Mouse (Mus musculus) T-helper 2 cell (primary cell): Measurements from ENCODE around the gene Rab24.

Experiments used
- in situ Hi-C: fragments of 300-600 bp; cut with MboI, MseI; formaldehyde crosslinking; loops from one replicate; pipeline ENCODE4 v1.15.1; 2025; ENCODE audit warnings: high pct_unique_total_duplicates

Rab24 gene

DNA sequence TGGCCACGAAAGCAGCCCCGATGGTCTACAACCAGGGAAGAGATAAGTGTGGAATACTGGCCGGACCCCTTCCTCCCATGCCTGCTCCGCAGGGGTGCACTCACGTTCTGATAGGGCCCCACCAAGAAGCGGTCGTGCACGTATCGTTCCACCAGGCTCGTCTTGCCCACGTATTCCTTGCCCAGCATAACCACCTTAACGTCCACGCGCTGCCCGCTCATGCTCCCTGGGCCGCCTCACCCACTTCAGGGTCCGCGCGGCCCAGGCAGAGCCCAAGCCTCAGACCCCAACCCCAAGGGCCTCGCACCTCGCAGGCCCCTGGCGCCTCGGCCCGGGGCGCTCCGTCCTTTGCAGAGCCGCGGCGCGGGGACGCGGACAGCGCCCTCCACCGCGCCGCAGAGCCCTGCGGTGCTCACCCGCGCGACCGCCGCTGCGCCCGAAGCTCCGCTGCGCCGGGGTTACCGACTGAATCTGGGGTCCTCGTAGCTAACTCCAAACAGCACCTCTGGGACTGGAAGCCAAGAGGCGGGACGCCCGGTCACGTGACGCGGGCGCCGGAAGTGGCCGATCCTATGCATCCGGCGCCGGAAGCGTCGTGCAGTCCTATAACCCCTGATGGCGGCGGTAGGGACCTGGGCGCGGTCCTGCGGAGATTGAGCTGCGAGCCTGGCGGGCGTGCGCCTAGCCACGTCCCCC lies at the start of gene Rab24:
TSS of gene Rab24 (minus strand) at position 513 of the 696 bp plus-strand sequence.
- in situ Hi-C loops: loop anchor here (10.0 kb wide), 1 partner anchor 217 kb away; the partner anchor contains the start of genes Uimc1 and Zfp346

DNA sequence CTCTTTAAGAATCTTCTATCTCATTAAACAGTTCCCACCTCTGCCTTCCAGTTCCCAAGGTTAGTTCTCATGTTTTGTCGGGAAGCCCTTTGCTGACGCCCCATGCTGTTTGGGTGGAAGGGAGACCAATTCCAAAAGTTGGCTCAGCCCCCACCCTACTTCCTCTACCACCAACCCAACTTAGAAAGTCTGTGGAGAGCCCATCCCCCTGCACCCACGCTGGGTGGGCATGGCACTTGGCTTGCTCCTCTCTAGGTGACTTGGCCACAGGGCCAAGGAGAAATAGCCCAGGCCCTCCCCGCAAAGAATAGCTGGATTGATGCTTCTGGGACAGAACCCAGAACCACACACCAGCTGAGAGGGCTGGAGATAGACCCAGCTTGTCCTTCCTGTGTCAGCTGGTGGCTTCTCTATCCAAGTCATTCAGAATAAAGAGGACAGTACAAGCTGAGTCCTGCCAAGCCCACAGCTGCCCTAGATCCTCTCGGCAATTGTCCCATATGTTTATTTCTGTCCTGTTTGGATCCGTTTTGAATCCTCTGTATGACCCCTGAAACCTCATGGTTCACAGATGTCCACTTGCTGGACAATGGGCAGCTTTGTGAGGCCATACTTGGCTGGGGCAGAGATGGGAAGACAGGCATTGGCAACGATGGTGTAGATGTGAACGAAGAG lies 49.4 kb upstream of the Rab24 start:
- in situ Hi-C loops: no loop called here

- in situ Hi-C loops: no loop called here
Measured at GRCm38 (mm10) chr13:55370234-55370633, 48.5 kb upstream of the Rab24 start.

DNA sequence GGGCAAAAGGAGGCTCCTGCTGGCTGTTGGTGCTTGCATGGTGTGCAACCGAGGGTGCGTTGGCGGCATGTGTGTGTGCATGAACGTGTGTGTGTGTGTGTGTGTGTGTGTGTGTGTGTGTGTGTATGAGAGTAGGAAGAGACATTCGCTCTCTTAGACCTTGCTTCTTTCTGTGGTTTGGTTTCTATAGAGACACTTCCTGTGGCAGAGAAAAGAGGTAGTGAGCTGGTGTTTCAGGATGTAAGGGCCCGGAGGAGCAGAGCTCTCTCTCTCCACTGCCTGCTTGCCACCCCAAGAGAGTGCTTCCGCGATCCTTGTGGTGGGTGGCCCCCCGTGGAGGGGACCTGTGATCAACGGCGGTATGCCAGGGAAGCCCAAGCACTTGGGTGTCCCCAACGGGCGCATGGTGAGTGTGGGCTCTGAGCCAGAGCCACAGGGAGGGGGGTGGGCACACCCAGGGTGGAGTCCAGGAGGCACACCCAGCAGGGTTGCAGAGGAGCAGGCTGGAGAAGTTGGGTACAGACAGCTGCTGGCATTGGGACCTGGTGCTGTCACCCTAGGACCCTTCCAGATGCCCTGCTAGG lies 47.9 kb upstream of the Rab24 start, which contains the start of gene Rgs14:
TSS of gene Rgs14 (plus strand) at position 202 of the 584 bp plus-strand sequence.
- in situ Hi-C loops: loop anchor here (5.0 to 10.0 kb wide), 2 partner anchors 37 to 735 kb away; no protein-coding TSS in a partner anchor

DNA sequence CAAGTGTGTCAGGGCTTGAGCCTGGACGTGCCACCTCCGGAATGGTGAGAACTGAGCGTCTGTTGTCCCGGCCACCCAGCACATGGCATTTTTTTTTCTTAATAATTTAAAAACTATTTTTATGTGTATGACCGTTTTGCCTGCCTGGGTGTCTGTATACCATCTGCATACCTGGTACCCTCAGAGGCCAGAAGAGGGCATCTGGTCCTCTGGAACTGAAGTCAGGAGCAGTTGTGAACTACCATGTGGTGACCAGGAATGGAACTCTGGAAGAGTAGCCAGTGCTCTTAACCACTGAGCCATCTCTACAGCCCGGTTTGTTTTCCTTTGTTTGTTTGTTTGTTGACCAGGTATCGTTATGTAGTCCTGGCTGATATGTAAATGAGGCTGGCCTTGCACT lies 46.7 kb upstream of the Rab24 start:
- in situ Hi-C loops: loop anchor here (5.0 to 10.0 kb wide), 2 partner anchors 36 to 736 kb away; no protein-coding TSS in a partner anchor

DNA sequence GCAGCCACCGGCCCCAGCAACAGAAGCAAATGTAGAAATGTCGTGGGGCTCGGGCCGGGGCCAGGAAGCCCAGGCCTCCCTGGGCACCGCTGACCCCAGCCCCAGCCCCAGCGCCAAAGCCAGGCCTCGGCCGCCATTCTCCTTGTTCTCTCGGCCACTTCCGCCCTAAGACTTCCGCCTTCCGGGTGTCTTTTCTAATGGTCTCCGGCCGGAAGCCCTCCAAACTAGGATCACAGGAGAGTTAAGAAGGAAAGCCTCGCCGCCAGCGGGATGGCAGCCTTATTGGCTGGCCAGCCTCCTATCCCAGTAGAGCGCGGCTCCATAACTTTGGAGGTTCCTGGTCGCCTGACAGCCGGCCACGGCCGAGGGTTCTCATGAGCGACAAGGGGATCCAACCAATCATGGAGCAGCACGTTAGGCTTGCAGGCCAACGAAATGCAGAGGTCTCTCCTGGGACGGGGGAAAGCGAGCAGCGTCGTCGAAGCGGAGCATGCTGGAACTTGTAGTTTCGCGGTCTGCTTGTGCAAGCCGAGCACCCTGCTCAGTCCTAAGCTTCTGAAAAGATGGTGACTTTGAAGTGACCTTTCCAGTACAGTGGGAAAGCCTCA lies 40.8 kb upstream of the Rab24 start, which contains the start of gene Lman2:
TSS of gene Lman2 (minus strand) at position 331 of the 608 bp plus-strand sequence.
- in situ Hi-C loops: loop anchor here (10.0 kb wide), 1 partner anchor 742 kb away; no protein-coding TSS in a partner anchor

DNA sequence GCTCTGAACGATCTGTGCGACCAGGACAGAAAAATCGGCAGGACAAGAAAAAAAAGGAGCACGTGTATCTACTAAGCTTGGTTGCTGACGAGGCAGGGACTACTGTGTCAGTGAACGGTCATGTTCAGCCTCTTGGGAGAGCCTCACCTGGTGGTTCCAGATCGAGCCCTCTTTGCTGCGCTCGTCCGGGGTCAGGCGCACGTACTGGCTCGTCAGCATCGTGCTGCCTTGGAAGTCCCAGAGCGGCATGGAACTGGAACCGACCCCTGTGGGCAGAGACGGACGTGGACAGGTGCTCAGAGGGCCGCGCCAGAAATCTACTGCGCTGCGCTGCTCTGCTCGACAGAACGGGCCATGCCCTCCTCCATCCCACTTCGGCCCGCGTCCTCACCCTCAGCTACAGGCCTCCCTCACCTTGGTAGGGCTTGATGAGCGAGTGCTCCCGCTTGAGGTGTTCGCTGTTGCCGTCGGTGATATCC lies 40.3 kb upstream of the Rab24 start:
- in situ Hi-C loops: loop anchor here (10.0 kb wide), 1 partner anchor 743 kb away; no protein-coding TSS in a partner anchor

DNA sequence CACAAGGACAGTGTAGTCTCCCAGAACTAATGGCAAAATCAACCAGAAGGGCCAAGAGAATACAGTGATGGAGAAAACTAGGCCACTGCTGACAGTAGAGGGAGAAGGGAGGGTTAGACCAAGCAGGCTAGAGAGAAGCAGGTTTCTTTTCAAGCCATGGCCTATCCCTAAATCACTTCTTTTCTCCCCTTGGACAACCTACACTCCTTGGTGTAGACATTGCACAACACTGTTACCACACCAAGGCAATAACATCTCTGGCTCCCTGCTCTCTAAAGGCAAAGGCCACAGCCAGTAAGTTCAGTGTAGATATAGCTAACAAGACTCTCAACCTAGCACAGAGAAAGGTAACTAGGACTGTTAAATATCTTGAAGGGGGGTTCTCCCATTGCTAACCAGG lies 39.4 kb upstream of the Rab24 start:
- in situ Hi-C loops: loop anchor here (10.0 kb wide), 1 partner anchor 744 kb away; no protein-coding TSS in a partner anchor

DNA sequence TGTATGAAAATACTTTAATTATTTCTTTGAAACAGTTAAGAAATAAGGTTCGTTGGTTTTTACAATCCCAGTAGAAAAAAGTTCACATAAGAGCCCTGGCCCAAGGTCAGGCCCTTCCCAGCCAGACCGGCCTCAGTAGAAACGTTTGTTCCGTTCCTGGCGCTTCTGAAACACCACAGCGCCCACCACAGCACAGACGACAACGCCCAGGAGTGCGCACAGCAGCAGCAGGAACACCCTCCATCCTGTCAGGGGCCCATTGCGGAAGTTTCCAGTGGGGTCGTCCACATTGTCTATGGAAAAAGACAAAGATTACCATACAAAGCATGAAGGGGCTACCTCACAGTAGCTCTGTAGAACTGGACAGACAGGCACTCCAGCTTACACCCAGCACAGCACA lies 25.0 kb upstream of the Rab24 start:
- in situ Hi-C loops: no loop called here

DNA sequence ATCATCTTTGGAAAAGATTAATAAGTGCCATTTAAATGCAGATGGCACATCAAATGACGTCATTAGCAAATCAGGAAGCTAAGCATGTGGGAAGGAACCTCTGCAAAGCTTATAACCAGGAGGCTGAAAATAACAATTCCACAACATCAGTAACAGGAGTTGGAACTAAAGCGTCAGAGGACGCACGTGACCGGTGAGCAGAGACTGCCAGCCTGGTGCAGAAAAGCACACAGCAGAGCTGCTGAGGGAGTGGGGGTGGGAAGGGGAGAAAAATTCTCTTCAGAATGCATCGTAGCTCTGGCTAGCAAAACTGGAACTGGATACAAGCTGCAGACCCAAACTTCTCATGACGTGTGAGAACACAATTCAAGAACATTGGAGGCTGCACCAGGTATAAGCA lies 22.5 kb upstream of the Rab24 start:
- in situ Hi-C loops: no loop called here

DNA sequence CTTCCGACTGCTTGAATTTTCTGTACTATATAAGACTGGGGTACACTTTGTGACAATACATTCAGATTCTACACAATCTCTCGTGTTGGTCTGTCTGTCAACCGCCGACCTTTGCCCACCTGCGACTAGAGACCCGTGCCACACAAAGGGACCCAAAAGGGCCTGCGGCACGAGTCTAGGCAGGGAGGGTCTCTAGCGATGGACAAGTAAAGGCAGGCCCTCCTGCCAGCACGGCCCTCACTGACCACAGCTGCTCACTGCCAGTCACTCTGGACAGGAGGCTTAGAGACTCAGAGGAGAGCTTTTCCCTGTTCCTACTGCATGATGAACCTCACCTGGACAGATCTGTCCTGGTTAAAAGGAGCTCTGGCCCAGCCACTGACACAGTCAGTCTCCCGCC lies 20.7 kb upstream of the Rab24 start:
- in situ Hi-C loops: no loop called here

GRCm38 (mm10) chr13:55339259-55339658 lies 17.5 kb upstream of the Rab24 start:
- in situ Hi-C loops: no loop called here

DNA sequence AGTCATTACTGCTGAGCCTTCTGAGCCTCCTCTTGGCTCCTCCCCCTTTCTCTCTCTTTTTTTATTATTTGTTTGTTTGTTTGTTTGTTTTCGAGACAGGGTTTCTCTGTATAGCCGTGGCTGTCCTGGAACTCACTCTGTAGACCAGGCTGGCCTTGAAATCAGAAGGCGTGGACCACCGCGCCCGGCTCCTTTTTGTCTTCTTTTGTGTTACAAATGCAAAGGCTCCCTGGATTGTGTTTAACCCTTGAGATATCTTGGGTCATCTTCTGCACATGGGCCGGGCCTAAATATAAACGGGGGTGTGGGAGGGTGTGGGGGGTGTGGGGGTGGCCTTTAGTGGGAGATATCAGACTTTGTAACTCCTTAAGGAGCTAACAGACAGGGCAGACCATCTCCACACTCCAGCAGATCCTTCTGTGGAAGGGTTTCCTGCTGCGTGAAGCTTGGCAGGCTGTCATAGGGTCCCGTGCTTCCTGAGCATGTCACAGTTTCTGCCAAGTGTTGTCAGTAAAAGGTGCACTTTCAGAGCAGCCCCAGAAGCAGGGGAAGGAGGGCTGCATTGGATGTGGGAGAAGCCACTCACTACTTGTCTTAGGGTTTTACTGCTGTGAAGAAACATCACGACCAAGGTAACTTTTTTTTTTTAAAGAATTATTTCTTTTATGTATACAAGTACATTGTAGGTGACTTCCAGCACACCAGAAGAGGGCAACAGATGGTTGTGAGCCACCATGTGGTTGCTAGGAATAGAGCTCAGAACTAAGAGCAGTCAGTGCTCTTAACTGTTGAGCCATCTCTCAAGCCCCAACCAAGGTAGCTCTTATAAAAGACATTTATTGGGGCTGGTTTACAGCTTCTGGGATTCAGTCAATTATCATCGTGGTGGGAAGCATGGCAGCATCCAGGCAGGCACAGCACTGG lies 16.6 kb upstream of the Rab24 start:
- in situ Hi-C loops: no loop called here

- in situ Hi-C loops: no loop called here
Measured at GRCm38 (mm10) chr13:55337341-55337975, 15.7 kb upstream of the Rab24 start.

DNA sequence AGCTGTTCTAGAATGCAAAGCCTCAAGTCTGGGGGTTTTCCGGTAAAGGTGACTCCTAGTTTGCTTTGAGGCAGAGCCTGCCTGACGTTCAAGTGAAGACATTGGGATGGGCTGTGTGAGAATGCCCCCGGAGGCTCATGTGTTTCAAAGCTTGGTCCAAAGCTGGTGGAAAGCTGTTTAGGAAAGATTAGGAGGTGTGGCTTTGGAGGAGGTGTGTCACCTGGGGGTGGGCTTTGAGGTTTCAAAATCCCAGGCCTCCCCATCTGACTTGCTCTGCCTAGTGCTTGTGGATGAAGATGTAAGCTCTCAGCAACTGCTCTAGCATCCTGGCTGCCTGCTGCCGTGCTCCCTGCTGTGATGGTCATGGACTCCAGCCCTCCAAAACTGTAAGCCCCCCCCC lies 14.0 kb upstream of the Rab24 start:
- in situ Hi-C loops: no loop called here

DNA sequence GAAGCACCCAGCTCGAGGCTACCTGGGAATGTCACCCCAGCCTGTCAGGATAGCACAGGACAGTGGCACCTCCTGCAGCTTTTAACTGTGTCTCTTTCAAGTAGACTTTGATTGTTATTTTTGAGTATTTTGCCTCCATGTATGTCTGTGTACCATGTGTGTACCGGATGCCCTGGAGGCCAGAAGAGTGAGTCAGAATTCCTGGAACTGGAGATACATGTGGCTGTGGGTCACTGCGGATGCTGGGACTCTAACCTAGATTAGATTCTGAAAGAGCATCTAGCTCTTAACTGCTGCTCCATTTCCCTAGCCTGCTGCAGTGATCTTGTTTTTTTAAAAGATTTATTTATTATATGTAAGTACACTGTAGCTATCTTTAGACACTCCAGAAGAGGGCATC lies 10.6 kb upstream of the Rab24 start:
- in situ Hi-C loops: loop anchor here (5.0 kb wide), 1 partner anchor 35 kb away; the partner anchor contains the start of gene Rgs14

- in situ Hi-C loops: loop anchor here (5.0 kb wide), 1 partner anchor 37 kb away; the partner anchor contains the start of gene Rgs14
Measured at GRCm38 (mm10) chr13:55330567-55331400, 9.0 kb upstream of the Rab24 start.

- in situ Hi-C loops: loop anchor here (5.0 to 10.0 kb wide), 2 partner anchors 37 to 225 kb away; partner anchors contain the start of genes Rgs14, Uimc1 and Zfp346
Measured at GRCm38 (mm10) chr13:55329683-55330566, 8.2 kb upstream of the Rab24 start, which contains the start of gene Mxd3. TSS of gene Mxd3 (minus strand) at chr13:55329823.
